Comparison of ENCODE assay signal across 8 mouse cellular contexts in genomic region chr3:62159031-62159430, GRCm38 (mm10).
A peak's percentile ranks its signal among the peaks of the same experiment; 100 is the strongest.
DNase-seq lines count a peak whose midpoint lies in the region; ATAC-seq lines count a peak whose summit lies in the region.
"Had no signal": no experiment of that assay in that cellular context is flagged by ENCODE, and none has a peak within 500 bp of the region (broad histone marks: within the 10 kb centered on the region; RNA-seq: fewer than 3 reads in every experiment).

No protein-coding gene starts in this region.

- no peaks in the 10 kb centered on the region for H3K27me3 ChIP-seq in heart, embryonic 12.5 days (replicated peaks)

- peak; percentile 10 for DNase-seq in ES-CJ7 (ENCODE audit: low read depth, low spot score)
- peak; percentile 69 for DNase-seq in WW6 (ENCODE audit: low read depth, low spot score)
- peak; percentile 44 for DNase-seq in embryo, embryonic 11 days
- DNase-seq in kidney, postnatal 10 days: peak; percentile 75
- peak; percentile 75 for DNase-seq in lung, postnatal 10 days
- DNase-seq in right cerebral cortex, postnatal 4 days: peak; percentile 85

- ATAC-seq in heart, embryonic 12.5 days (ENCODE audit: insufficient number of reproducible peaks, low FRiP score): peak; percentile 100

- H3K4me3 ChIP-seq in heart, embryonic 12.5 days: no peak overlapping the region

- no peak overlapping the region for H3K27ac ChIP-seq in heart, embryonic 12.5 days (ENCODE audit: poor library complexity, severe bottlenecking)
- H3K27ac ChIP-seq: macrophage had no signal

- no peaks in the 10 kb centered on the region for H3K4me1 ChIP-seq in heart, embryonic 12.5 days (replicated peaks)

- H3K4me2 ChIP-seq in heart, embryonic 12.5 days: no peak overlapping the region

- 58% methylated on average over 22 of the region's 22 CpGs for WGBS in heart, embryonic 12.5 days

- peaks cover 20% of the 10 kb centered on the region for H3K9me3 ChIP-seq in heart, embryonic 12.5 days (replicated peaks)

- H3K9ac ChIP-seq in heart, embryonic 12.5 days: no peak overlapping the region

- H3K36me3 ChIP-seq in heart, embryonic 12.5 days: 0 out of 2 replicates have a peak, but pooled peaks cover 2% of the 10 kb centered on the region

Comparison
In these comparisons a context has a peak if more than half of its experiments do, and no peak if none do; other contexts are left out.
1. DNase-seq: peak in every context shown above with its lines; median percentile 85 in right cerebral cortex, postnatal 4 days; 75 in kidney, postnatal 10 days; 75 in lung, postnatal 10 days; 69 in WW6; 44 in embryo, embryonic 11 days; 10 in ES-CJ7.